ENCODE assay signal across 18 mouse cellular contexts in genomic region chr8:116928588-116928987, GRCm38 (mm10). TPM values are rescaled to one million over a fixed set of nuclear protein-coding genes. Genes with fewer than 3 reads are reported as not detected.
DNase-seq lines count a peak whose midpoint lies in the region; ATAC-seq and TF ChIP-seq lines count a peak whose summit lies in the region.
"Had no signal": no experiment of that assay in that cellular context is flagged by ENCODE, and none has a peak within 500 bp of the region (broad histone marks: within the 10 kb centered on the region; RNA-seq: fewer than 3 reads in every experiment).

No protein-coding gene starts in this region.

- no peak overlapping the region for H3K4me3 ChIP-seq in liver, embryonic 14.5 days (ENCODE audit: insufficient read depth in 1 of 2, low read depth in 2 of 2, low read length in 2 of 2)
- H3K4me3 ChIP-seq in liver, embryonic 11.5 days (ENCODE audit: low read depth, low read length), result no peak overlapping the region
- H3K4me3 ChIP-seq in ES-E14 (ENCODE audit: insufficient read depth in 1 of 2, low read depth in 1 of 2, low read length in 2 of 2, poor library complexity in 1 of 2, severe bottlenecking in 1 of 2), result no peak overlapping the region
- H3K4me3 ChIP-seq: embryonic facial prominence, embryonic 13.5 days; heart, embryonic 13.5 days; midbrain, embryonic 12.5 days; neural tube, embryonic 13.5 days; stomach, embryonic 15.5 days had no signal

- peak; percentile 40; the same call in 1 of the 2 replicates for TF ChIP-seq CTCF in liver, embryonic 14.5 days (IDR thresholded peaks at IDR 0.05; ENCODE audit: low read depth)

- peaks cover 61% of the 10 kb centered on the region for H3K36me3 ChIP-seq in liver, embryonic 14.5 days (replicated peaks; ENCODE audit: control insufficient read depth, insufficient read depth, low read depth)
- H3K36me3 ChIP-seq in liver, embryonic 11.5 days (ENCODE audit: control insufficient read depth, insufficient read depth, low read length), result peaks cover 31% of the 10 kb centered on the region; the same call in 1 of the 2 replicates
- peaks cover 27% of the 10 kb centered on the region for H3K36me3 ChIP-seq in ES-E14 (ENCODE audit: control insufficient read depth, insufficient read depth, low read length, poor library complexity, severe bottlenecking)

- no peaks in the 10 kb centered on the region for H3K9me3 ChIP-seq in liver, embryonic 14.5 days (ENCODE audit: control insufficient read depth, low read length)
- no peaks in the 10 kb centered on the region for H3K9me3 ChIP-seq in liver, embryonic 11.5 days (ENCODE audit: control insufficient read depth, low read length)
- H3K9me3 ChIP-seq in ES-E14 (ENCODE audit: control insufficient read depth, insufficient read depth, low read depth, low read length), result no peaks in the 10 kb centered on the region
- H3K9me3 ChIP-seq: embryonic facial prominence, embryonic 13.5 days; heart, embryonic 13.5 days; midbrain, embryonic 12.5 days; neural tube, embryonic 13.5 days; stomach, embryonic 15.5 days had no signal

- DNase-seq in liver, embryonic 14.5 days (ENCODE audit: low read depth in 3 of 3, low spot score in 3 of 3), result no peak
- DNase-seq in liver, embryonic 11.5 days (ENCODE audit: low spot score), result no peak
- DNase-seq in A20 (ENCODE audit: low read depth, low spot score) (peak; percentile 24), ES-E14 (ENCODE audit: low read depth, low spot score) (no peak)
- peak; percentile 34 for DNase-seq in induced T-regulatory cell, adult 2 months (ENCODE audit: low read depth)
- DNase-seq in retina, embryonic 14.5 days (ENCODE audit: low spot score), result no peak
- DNase-seq in right cerebral cortex, postnatal 10 days (ENCODE audit: low spot score in 2 of 2), result no peak
- DNase-seq: cerebellum, adult 9-11 months; heart, adult 11 months; right cerebral cortex, postnatal 14 days had no signal

- no peak for TF ChIP-seq EP300 in liver, embryonic 14.5 days (IDR thresholded peaks at IDR 0.05; ENCODE audit: low read depth)

- ATAC-seq in liver, embryonic 14.5 days (ENCODE audit: insufficient read depth), result no peak
- no peak for ATAC-seq in liver, embryonic 11.5 days (replicated peaks; ENCODE audit: low FRiP score)
- ATAC-seq: forebrain, embryonic 14.5 days had no signal

- in situ Hi-C loops in ES-E14 (cut with MboI; ENCODE audit: low sequenced_read_pairs in 2 of 2, unreplicated experiment in 2 of 2), result no loop called here

- H3K4me1 ChIP-seq in liver, embryonic 14.5 days (replicated peaks; ENCODE audit: control insufficient read depth in 2 of 2, insufficient read depth in 2 of 2, low read length in 1 of 2), result no peaks in the 10 kb centered on the region
- peaks cover 1% of the 10 kb centered on the region for H3K4me1 ChIP-seq in liver, embryonic 11.5 days (replicated peaks; ENCODE audit: control insufficient read depth, insufficient read depth, low read length)
- peaks cover 0 to 2% of the 10 kb centered on the region in 2 experiments; a peak in 2 of 4 replicates for H3K4me1 ChIP-seq in ES-E14 (ENCODE audit: control insufficient read depth in 2 of 2, insufficient read depth in 2 of 2, low read length in 2 of 2, poor library complexity in 1 of 2)
- H3K4me1 ChIP-seq: embryonic facial prominence, embryonic 13.5 days; heart, embryonic 13.5 days; midbrain, embryonic 12.5 days; neural tube, embryonic 13.5 days; stomach, embryonic 15.5 days had no signal

- H3K9ac ChIP-seq in liver, embryonic 14.5 days (replicated peaks), result no peak overlapping the region
- no peak overlapping the region for H3K9ac ChIP-seq in liver, embryonic 11.5 days (ENCODE audit: low read depth, low read length)
- no peak overlapping the region for H3K9ac ChIP-seq in ES-E14 (ENCODE audit: insufficient read depth, low read depth, low read length, poor library complexity, severe bottlenecking)
- H3K9ac ChIP-seq: embryonic facial prominence, embryonic 13.5 days; heart, embryonic 13.5 days; hindbrain, embryonic 14.5 days; midbrain, embryonic 12.5 days; neural tube, embryonic 13.5 days; stomach, embryonic 15.5 days had no signal

- 84% methylated on average over 5 of the region's 5 CpGs for WGBS in liver, embryonic 14.5 days (ENCODE audit: insufficient replicate concordance)
- 90% methylated on average over 5 of the region's 5 CpGs for WGBS in liver, embryonic 11.5 days

- H3K27me3 ChIP-seq in liver, embryonic 14.5 days (ENCODE audit: control insufficient read depth, insufficient read depth, low read length), result no peaks in the 10 kb centered on the region
- H3K27me3 ChIP-seq in liver, embryonic 11.5 days (replicated peaks; ENCODE audit: control insufficient read depth, insufficient read depth, low read length), result no peaks in the 10 kb centered on the region
- H3K27me3 ChIP-seq: embryonic facial prominence, embryonic 13.5 days; heart, embryonic 13.5 days; midbrain, embryonic 12.5 days; neural tube, embryonic 13.5 days; stomach, embryonic 15.5 days had no signal

- no peak overlapping the region for H3K4me2 ChIP-seq in liver, embryonic 14.5 days (ENCODE audit: low read depth)
- H3K4me2 ChIP-seq in liver, embryonic 11.5 days, result no peak overlapping the region
- H3K4me2 ChIP-seq: embryonic facial prominence, embryonic 13.5 days; heart, embryonic 13.5 days; hindbrain, embryonic 14.5 days; midbrain, embryonic 12.5 days; neural tube, embryonic 13.5 days; stomach, embryonic 15.5 days had no signal

- H3K27ac ChIP-seq in liver, embryonic 14.5 days, result no peak overlapping the region
- no peak overlapping the region for H3K27ac ChIP-seq in liver, embryonic 11.5 days (ENCODE audit: low read depth, low read length)
- no peak overlapping the region for H3K27ac ChIP-seq in ES-E14 (ENCODE audit: insufficient read depth, low read depth, low read length, poor library complexity, severe bottlenecking)
- H3K27ac ChIP-seq: embryonic facial prominence, embryonic 13.5 days; heart, embryonic 13.5 days; hindbrain, embryonic 14.5 days; macrophage; midbrain, embryonic 12.5 days; neural tube, embryonic 13.5 days; stomach, embryonic 15.5 days had no signal

TF ChIP-seq in ES-E14, 5 proteins besides CTCF, POLR2A, EP300 and RAD21:
- TF ChIP-seq MAFK (IDR thresholded peaks at IDR 0.05; ENCODE audit: insufficient read depth, low read depth, low read length) (peak; percentile 41; the same call in 1 of the 2 replicates), ZC3H11A (IDR thresholded peaks at IDR 0.05; ENCODE audit: borderline replicate concordance, low read depth, low read length) (no peak)

RNA-seq across cellular contexts. Expression of gene Cenpn, which starts 7.1 kb away (rescaled TPM):
- polyA plus RNA-seq in liver, embryonic 14.5 days (2012; rRNA removed), result 19.4 and 21.3 TPM in 2 replicates
- 27.4 and 28.9 TPM in 2 replicates for polyA plus RNA-seq in liver, embryonic 14.5 days (2014; fragmentation: Nextera tagmentation; extraction: Ambion mirVana)
- polyA plus RNA-seq in liver, embryonic 11.5 days (2014; fragmentation: Nextera tagmentation; extraction: Ambion mirVana), result 53.9 and 56.9 TPM in 2 replicates
- total RNA-seq in ES-E14 (2012; rRNA removed), result 27.1 and 30.2 TPM in 2 replicates

RNA-seq across cellular contexts. Expression of gene Cmc2, which starts 7.3 kb away (rescaled TPM):
- polyA plus RNA-seq in liver, embryonic 14.5 days (2012; rRNA removed), result 15.3 and 20.6 TPM in 2 replicates
- polyA plus RNA-seq in liver, embryonic 14.5 days (2014; fragmentation: Nextera tagmentation; extraction: Ambion mirVana), result 81.1 and 87.6 TPM in 2 replicates
- polyA plus RNA-seq in liver, embryonic 11.5 days (2014; fragmentation: Nextera tagmentation; extraction: Ambion mirVana), result 94.4 and 101 TPM in 2 replicates
- 24.4 and 33.4 TPM in 2 replicates for total RNA-seq in ES-E14 (2012; rRNA removed)

RNA-seq across cellular contexts. Expression of gene Atmin, which starts 14.6 kb away (rescaled TPM):
- 2.8 and 3.3 TPM in 2 replicates for polyA plus RNA-seq in liver, embryonic 14.5 days (2012; rRNA removed)
- polyA plus RNA-seq in liver, embryonic 14.5 days (2014; fragmentation: Nextera tagmentation; extraction: Ambion mirVana), result 3.3 and 4.9 TPM in 2 replicates
- 13.1 and 13.3 TPM in 2 replicates for polyA plus RNA-seq in liver, embryonic 11.5 days (2014; fragmentation: Nextera tagmentation; extraction: Ambion mirVana)
- total RNA-seq in ES-E14 (2012; rRNA removed), result 19.9 and 21.1 TPM in 2 replicates

RNA-seq across cellular contexts. Expression of gene 1700030J22Rik, which starts 50.2 kb away (rescaled TPM):
- polyA plus RNA-seq in liver, embryonic 14.5 days (2012; rRNA removed), result 0.25 and 0.29 TPM in 2 replicates
- 0.18 and 0.20 TPM in 2 replicates for polyA plus RNA-seq in liver, embryonic 14.5 days (2014; fragmentation: Nextera tagmentation; extraction: Ambion mirVana)
- polyA plus RNA-seq in liver, embryonic 11.5 days (2014; fragmentation: Nextera tagmentation; extraction: Ambion mirVana), result 0.63 and 0.88 TPM in 2 replicates
- 1.1 and 1.3 TPM in 2 replicates for total RNA-seq in ES-E14 (2012; rRNA removed)

Comparison
In these comparisons a context has a peak if more than half of its experiments do, and no peak if none do; other contexts are left out.
1. DNase-seq: peak in A20 (single experiment) and induced T-regulatory cell, adult 2 months (single experiment); none in liver, embryonic 14.5 days (0 of 3), liver, embryonic 11.5 days (single experiment), ES-E14 (single experiment), retina, embryonic 14.5 days (single experiment) and right cerebral cortex, postnatal 10 days (0 of 2).